Mouse (Mus musculus): ENCODE measurements around the gene Mapk11.

Mapk11 gene

DNA sequence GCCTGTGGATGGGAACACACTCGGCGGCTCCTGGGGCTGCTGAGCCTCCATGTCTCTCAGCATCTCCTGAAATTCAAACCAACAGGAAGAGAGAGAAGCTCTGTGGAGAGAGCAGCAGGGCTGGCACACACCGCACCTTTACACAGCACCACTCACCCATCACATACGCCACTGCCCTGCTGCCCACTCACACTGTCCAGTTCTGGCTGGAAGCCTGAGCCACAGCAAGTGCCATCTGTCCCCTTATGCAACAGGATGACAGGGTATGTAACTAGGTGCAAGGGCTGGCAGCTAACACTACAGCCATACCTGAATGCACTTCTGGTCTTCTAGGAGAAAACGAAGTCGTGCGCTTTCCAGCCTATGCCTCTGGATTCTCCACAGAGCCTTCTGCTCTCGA lies 45.0 kb downstream of the Mapk11 start:
- DNase-seq (ENCODE audit: low read depth): no peak

DNA sequence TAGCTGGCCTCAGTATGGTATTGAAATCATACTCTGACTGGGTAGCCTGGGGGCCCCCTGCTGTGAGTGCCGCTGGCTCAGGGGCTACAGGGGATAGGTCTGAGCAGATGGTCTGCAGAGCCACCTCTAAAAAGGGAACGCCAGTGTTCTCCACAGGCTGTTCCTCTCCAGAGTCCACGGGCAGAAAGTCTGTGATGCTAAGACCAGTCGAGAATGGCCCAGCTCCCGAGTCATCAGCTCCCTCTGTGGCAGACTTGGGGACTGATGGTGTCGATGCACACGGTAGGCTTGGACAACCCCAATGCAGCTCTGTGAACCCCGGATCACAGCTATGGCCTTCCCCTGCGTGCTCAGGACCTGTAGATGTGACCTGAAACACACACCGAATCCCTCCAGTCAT lies 45.5 kb downstream of the Mapk11 start:
- DNase-seq (ENCODE audit: low read depth): no peak

- no peak for DNase-seq (ENCODE audit: low read depth)
These were observed 46.8 kb downstream of the Mapk11 start for GRCm38 (mm10) chr15:89102646-89103045.

- DNase-seq (ENCODE audit: low read depth): no peak
These were observed 48.6 kb downstream of the Mapk11 start for GRCm38 (mm10) chr15:89100823-89101222.

DNA sequence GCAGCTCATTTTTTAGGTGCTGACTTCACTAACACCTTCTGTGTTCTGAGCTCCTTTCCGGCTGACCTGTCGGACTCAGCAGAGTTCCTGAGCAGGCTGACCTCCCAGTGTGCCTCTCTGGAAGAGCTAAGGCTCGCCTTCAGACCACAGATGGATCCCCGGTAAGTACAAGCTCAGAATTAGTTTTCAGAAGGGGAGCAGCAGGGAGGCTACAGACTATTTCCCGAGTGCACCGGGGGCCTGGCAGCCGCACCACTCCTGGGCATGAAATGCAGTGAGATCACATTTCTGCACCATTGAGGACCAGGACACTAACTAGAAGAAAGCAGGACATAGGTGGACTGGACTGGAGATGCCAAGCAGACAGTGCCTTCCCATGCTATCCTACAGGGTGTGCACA lies 50.8 kb downstream of the Mapk11 start:
- DNase-seq (ENCODE audit: low read depth): no peak

DNA sequence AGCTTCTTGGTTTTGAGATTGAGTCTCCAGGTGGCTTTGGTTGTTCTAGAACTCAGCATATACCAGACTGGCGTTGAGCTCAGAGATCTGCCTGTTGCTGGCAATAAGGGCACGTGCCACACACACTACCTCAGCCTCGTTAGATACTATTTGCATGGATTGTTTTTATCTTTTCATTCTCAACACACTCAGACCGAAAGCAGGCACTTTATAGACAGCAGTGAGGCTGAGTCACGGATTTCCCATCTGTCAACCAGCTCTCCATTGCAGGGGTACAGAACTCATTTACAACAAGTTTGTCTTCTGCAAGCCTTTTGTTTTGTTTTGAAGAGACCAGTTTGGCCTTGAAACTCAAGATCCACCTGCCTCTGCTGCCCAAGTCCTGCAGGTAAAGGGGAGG lies 52.0 kb downstream of the Mapk11 start:
- DNase-seq (ENCODE audit: low read depth): no peak

Data from c-Kit-positive CD71-negative TER-119-negative erythroid progenitor cells, embryonic 14.5 days (primary cell).